Mouse (Mus musculus): Measurements from ENCODE around the gene Rapgef5. TPM values are rescaled to one million over a fixed set of nuclear protein-coding genes. Genes with fewer than 3 reads are reported as not detected.

Gene Rapgef5
- total and polyA plus RNA-seq, 3 experiments: 4.2 to 6.8 (median 4.8) TPM

DNA sequence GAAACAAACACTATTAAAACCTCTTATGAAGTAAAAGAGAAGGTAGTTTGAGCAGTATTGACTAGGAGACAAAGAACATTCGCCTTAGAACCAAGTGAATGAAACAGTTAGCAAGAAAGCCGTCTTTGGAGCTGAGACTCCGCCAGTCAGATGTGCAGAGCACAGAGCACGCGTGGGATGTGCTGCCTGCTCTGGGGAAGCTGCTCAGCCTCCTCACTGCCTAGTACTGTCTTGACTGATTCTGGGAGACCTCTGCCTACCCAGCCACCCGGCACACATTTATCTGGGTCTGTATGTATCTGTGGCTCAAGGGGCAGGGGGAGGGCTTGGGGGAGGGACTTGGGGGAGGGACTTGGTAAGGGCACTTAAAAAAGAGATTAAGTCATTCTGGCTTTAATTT is 120.7 kb downstream of the Rapgef5 start:
- TF ChIP-seq HCFC1 (IDR thresholded peaks at IDR 0.05; ENCODE audit: low read depth, low read length) (no peak), USF1 (IDR thresholded peaks at IDR 0.05; ENCODE audit: low read depth, low read length) (no peak), JUN (IDR thresholded peaks at IDR 0.05; ENCODE audit: insufficient read depth, low read depth, low read length) (no peak), BHLHE40 (IDR thresholded peaks at IDR 0.05; ENCODE audit: low read depth, low read length) (no peak), UBTF (IDR thresholded peaks at IDR 0.05; ENCODE audit: low read depth, low read length) (no peak)
- H3K79me2 ChIP-seq (replicated peaks; ENCODE audit: control insufficient read depth, extremely low read depth, insufficient read depth, poor library complexity, severe bottlenecking): no peaks in the 10 kb centered on the region
- in situ Hi-C loops (cut with MboI; ENCODE audit: low pct_ligation_motif_present, low pct_unique_long_range_greater_than_20kb, low sequenced_read_pairs): no loop called here

DNA sequence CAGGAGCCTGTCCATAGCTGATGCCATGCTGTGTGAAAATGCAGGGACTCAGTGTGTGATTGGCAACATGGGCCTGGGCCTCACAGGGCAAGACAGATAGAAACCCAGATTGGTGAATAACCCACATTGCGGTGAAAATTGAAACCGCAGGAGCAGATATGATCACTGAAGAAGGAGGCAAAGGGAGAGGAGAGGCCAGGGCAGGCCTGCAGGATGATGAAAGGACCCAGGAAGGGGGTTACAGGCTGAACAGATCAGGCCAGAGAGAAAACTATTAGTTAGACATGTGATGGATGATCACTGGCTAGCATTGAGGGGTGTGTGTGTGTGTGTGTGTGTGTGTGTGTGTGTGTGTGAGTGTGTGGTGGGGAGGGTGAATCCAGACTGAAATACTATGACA is 122.6 kb downstream of the Rapgef5 start:
- H3K4me1 ChIP-seq (ENCODE audit: control insufficient read depth in 1 of 2, insufficient read depth in 2 of 2): peaks cover 10 to 19% of the 10 kb centered on the region in 2 experiments; a peak in 3 of 4 replicates
- TF ChIP-seq IRF4 (IDR thresholded peaks at IDR 0.05; ENCODE audit: low read depth, low read length) (no peak), TBP (conservative IDR thresholded peaks at IDR 0.05; ENCODE audit: low read depth, low read length) (no peak), NRF1 (IDR thresholded peaks at IDR 0.05; ENCODE audit: low read depth, low read length) (no peak), E2F4 (IDR thresholded peaks at IDR 0.05; ENCODE audit: insufficient replicate concordance, low read depth, low read length) (no peak), POLR2AphosphoS2 (IDR thresholded peaks at IDR 0.05; ENCODE audit: low read depth, low read length) (no peak), ZNF384 (IDR thresholded peaks at IDR 0.05; ENCODE audit: low read depth, low read length) (no peak), RAD21 (IDR thresholded peaks at IDR 0.05; ENCODE audit: low read depth, low read length) (no peak), USF1 (IDR thresholded peaks at IDR 0.05; ENCODE audit: low read depth, low read length) (no peak), ETS1 (conservative IDR thresholded peaks at IDR 0.05; ENCODE audit: low read depth, low read length) (no peak), MEF2A (IDR thresholded peaks at IDR 0.05; ENCODE audit: borderline replicate concordance, low read depth, low read length) (no peak), EP300 (IDR thresholded peaks at IDR 0.05; ENCODE audit: low read length) (no peak), HCFC1 (IDR thresholded peaks at IDR 0.05; ENCODE audit: low read depth, low read length) (no peak)
- H3K9ac ChIP-seq (ENCODE audit: insufficient read depth, low read depth): no peak overlapping the region
- H3K9me3 ChIP-seq (replicated peaks; ENCODE audit: low read length): no peaks in the 10 kb centered on the region
- no peak overlapping the region for H3K4me2 ChIP-seq (ENCODE audit: insufficient read depth, low read depth, poor library complexity, severe bottlenecking)
- in situ Hi-C loops (cut with MboI; ENCODE audit: low pct_ligation_motif_present, low pct_unique_long_range_greater_than_20kb, low sequenced_read_pairs): no loop called here
- dilution Hi-C loops (cut with MboI; ENCODE audit: extremely low pct_ligation_motif_present, extremely low pct_unique_long_range_greater_than_20kb, low sequenced_read_pairs): no loop called here
- DNase-seq (ENCODE audit: extremely low read depth): no peak
- no peaks in the 10 kb centered on the region for H3K27me3 ChIP-seq (replicated peaks)
- no peaks in the 10 kb centered on the region for H3K36me3 ChIP-seq (replicated peaks in 1 of 2; ENCODE audit: control insufficient read depth in 1 of 2, insufficient read depth in 1 of 2, low read length in 1 of 2)
- no peak overlapping the region for H3K27ac ChIP-seq (ENCODE audit: insufficient read depth, low read depth)
- no peak overlapping the region for H3K4me3 ChIP-seq (replicated peaks in 1 of 3; ENCODE audit: low read depth in 2 of 3, low read length in 2 of 3, poor library complexity in 1 of 3)
- no peaks in the 10 kb centered on the region for H3K79me2 ChIP-seq (replicated peaks; ENCODE audit: control insufficient read depth, extremely low read depth, insufficient read depth, poor library complexity, severe bottlenecking)

More for the DNA sequence above, 120.7 kb downstream of the Rapgef5 start:
- DNase-seq (ENCODE audit: extremely low read depth): no peak
- Histone ChIP-seq H3K27ac (ENCODE audit: insufficient read depth, low read depth) (no peak overlapping the region), H3K4me3 (replicated peaks in 1 of 3; ENCODE audit: low read depth in 2 of 3, low read length in 2 of 3, poor library complexity in 1 of 3) (no peak overlapping the region), H3K4me1 (ENCODE audit: control insufficient read depth in 1 of 2, insufficient read depth in 2 of 2) (peaks cover 10 to 21% of the 10 kb centered on the region in 2 experiments; a peak in 3 of 4 replicates), H3K9ac (ENCODE audit: insufficient read depth, low read depth) (no peak overlapping the region), H3K36me3 (replicated peaks in 1 of 2; ENCODE audit: control insufficient read depth in 1 of 2, insufficient read depth in 1 of 2, low read length in 1 of 2) (no peaks in the 10 kb centered on the region), H3K4me2 (ENCODE audit: insufficient read depth, low read depth, poor library complexity, severe bottlenecking) (no peak overlapping the region), H3K9me3 (replicated peaks; ENCODE audit: low read length) (no peaks in the 10 kb centered on the region), H3K27me3 (replicated peaks) (no peaks in the 10 kb centered on the region)
- dilution Hi-C loops (cut with MboI; ENCODE audit: extremely low pct_ligation_motif_present, extremely low pct_unique_long_range_greater_than_20kb, low sequenced_read_pairs): no loop called here

Measured in CH12.LX (cell line).